Mouse (Mus musculus) forebrain, embryonic 10.5 days (tissue): ENCODE results near the gene Foxo1. TPM values are rescaled to one million over a fixed set of nuclear protein-coding genes. Genes with fewer than 3 reads are reported as not detected.

Experiments
- DNase-seq: peaks from one replicate; pipeline ENCODE4 v3.0.0-alpha.2; 2017; ENCODE audit warnings: low spot score; ENCODE audit errors: extremely low spot score
- H3K27ac ChIP-seq: fragments of 300-500 bp; sonication (generic); 2 replicates; pipeline ENCODE4 v1.5.1; 2016; ENCODE audit warnings: mild to moderate bottlenecking
- H3K27me3 ChIP-seq: fragments of 300-500 bp; sonication (generic); 2 replicates; pipeline ENCODE4 v1.6.1; 2016; ENCODE audit warnings: mild to moderate bottlenecking; ENCODE audit not compliant: poor library complexity, severe bottlenecking
- H3K36me3 ChIP-seq: fragments of 300-500 bp; sonication (generic); replicated peaks from 2 replicates; pipeline ENCODE4 v1.6.1; 2016; ENCODE audit warnings: mild to moderate bottlenecking, moderate library complexity
- H3K4me1 ChIP-seq: fragments of 300-500 bp; sonication (generic); 2 replicates; pipeline ENCODE4 v1.6.1; 2016
- H3K4me3 ChIP-seq: fragments of 300-500 bp; sonication (generic); 2 replicates; pipeline ENCODE4 v1.5.1; 2016; ENCODE audit warnings: mild to moderate bottlenecking, moderate library complexity
- H3K9me3 ChIP-seq: fragments of 300-500 bp; sonication (generic); 2 replicates; pipeline ENCODE4 v1.6.1; 2016; ENCODE audit warnings: mild to moderate bottlenecking, moderate library complexity
- WGBS: fragments of 180-500 bp; shearing (Covaris S2); methylation state at CpG from one replicate; pipeline ENCODE4 v1.1.7; 2016; 5-methylcytosine and 5-hydroxymethylcytosine counted together
- polyA plus RNA-seq: library from polyadenylated mRNA; unstranded; fragments of >200 nt; fragmentation: Nextera tagmentation; extraction: Ambion mirVana; gene quantifications from 2 replicates; pipeline ENCODE4 v1.2.1, GENCODE M21; 2016

Gene Foxo1
- polyA plus RNA-seq, 1 experiment from 2014 or later = 2.3 TPM

DNA sequence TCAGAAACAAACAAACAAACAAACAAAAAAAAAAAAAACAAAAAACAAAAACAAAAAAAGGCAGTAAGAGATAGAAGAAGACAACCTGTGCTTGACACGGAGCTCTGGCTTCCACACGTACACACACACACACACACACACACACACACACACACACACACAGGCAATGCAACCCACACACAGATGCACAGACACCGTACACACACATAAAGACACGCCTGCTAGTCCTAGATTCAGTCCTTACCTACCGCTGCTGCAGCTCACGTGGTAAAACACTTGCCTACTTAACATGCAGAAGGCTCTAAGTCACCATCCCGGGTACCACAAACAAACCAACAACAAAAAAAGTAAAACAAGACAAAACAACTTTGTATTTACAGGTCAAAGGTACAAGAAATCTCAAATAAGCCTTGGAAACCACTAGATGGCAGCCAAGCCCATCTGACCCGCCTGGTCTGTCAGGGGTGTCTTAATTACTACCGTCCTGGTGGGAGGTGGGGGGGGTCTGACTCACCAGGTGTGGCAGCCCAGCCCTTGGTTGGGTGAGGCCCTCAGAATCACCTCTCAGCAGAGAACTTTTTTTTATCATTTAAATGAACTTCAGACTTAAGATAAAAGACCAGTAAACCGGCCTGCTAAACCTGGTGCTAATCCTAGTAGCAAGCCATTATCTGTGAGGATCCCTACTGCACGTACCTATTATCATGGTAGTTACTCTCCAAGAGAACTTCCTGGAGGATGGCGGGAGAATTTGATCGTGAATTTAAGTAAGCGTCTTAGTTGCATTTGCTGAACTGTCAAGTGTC lies 14.3 kb upstream of the Foxo1 start:
- DNase-seq = no peak
- Histone ChIP-seq H3K27me3 (peaks cover 11% of the 10 kb centered on the region), H3K4me3 (no peak overlapping the region), H3K36me3 (no peaks in the 10 kb centered on the region), H3K9me3 (no peaks in the 10 kb centered on the region), H3K4me1 (peaks cover 7% of the 10 kb centered on the region), H3K27ac (no peak overlapping the region)
- 19% methylated on average over 14 of the region's 14 CpGs for WGBS

DNA sequence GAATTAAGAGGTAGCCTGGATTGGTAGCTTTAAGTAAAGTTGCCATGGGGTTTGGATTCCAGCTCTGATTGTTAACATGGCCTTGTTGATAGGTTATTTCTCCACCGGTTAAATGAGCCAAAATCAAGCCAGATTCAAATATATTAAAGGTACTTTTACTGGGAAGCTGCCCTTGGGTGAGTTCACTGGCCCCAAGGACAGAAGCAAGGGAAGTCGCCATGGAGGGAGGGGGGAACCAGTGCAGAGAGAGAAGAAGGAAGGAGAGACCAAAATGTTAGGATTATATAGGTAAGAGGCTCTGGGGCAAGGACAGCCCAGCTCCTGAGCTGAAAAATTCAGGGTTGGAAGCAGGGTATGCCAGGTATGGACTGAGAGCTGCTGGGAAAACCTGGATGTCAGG lies 13.6 kb upstream of the Foxo1 start:
- no peak overlapping the region for H3K27ac ChIP-seq
- no peak overlapping the region for H3K4me3 ChIP-seq
- H3K9me3 ChIP-seq = no peaks in the 10 kb centered on the region
- peaks cover 7% of the 10 kb centered on the region for H3K4me1 ChIP-seq
- DNase-seq = no peak
- 4% methylated on average over 2 of the region's 2 CpGs for WGBS
- H3K36me3 ChIP-seq = no peaks in the 10 kb centered on the region
- peaks cover 17% of the 10 kb centered on the region for H3K27me3 ChIP-seq

DNA sequence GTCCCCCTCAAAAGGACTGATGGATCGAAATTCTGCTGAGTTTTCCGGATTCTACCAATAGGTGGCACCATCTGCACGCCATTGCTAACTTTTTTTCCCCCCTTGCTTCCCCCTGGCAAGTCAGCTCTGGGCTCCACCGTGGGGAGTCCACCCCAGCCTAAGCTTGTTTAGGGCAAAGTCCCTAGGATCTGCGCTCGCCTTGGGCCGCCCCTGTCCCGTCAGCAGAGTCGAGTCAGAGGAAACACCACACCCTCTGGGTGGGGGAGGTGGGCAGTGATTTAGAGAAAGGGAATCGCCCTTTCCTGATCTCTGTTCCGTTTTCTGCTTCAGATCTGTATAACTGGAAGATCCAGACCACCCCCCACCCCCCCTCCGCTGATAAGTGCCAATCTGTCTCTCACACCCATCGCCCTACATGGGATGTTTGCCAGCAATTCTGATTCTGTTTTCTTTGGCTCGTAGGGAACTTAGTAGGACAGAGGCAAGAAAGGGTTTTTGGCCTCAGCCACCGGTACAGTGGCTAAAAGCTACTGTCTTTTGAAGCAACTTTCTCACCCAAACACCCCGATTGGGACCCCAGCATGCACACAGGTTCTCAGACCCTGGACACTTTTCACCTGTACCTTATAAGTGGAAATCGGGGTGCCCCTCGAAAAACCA lies 10.2 kb upstream of the Foxo1 start:
- Histone ChIP-seq H3K9me3 (no peaks in the 10 kb centered on the region), H3K27me3 (peaks cover 38% of the 10 kb centered on the region), H3K4me1 (peaks cover 7% of the 10 kb centered on the region), H3K36me3 (no peaks in the 10 kb centered on the region), H3K27ac (0 out of 2 replicates have a peak overlapping the region, but pooled peaks have one; percentile 59), H3K4me3 (peak overlapping the region; percentile 46)
- 16% methylated on average over 18 of the region's 18 CpGs for WGBS
- DNase-seq = peak; percentile 52

DNA sequence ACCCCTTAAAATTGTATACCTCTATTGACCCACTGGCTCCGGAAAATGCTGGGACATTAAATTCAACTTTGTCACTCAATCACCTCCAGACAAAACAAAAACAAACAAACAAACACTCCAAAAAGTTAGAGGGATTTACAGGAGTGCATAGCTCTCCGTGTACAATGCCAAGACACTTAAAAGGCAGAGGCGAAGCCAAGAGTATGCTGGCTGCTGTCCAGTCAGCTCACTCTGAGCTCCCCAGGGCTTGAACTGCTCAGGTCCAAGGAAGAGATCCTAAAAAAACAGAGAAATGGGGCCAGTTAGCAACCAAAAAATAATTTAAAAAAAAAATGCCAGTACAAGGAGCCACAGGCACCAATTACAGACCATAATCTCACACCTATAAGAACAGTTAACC lies 9.6 kb upstream of the Foxo1 start:
- H3K27me3 ChIP-seq = peaks cover 38% of the 10 kb centered on the region
- H3K27ac ChIP-seq = no peak overlapping the region
- no peak for DNase-seq
- no peak overlapping the region for H3K4me3 ChIP-seq
- no peaks in the 10 kb centered on the region for H3K9me3 ChIP-seq
- H3K4me1 ChIP-seq = peaks cover 7% of the 10 kb centered on the region
- H3K36me3 ChIP-seq = no peaks in the 10 kb centered on the region
- WGBS = 56% methylated on average over 3 of the region's 3 CpGs

DNA sequence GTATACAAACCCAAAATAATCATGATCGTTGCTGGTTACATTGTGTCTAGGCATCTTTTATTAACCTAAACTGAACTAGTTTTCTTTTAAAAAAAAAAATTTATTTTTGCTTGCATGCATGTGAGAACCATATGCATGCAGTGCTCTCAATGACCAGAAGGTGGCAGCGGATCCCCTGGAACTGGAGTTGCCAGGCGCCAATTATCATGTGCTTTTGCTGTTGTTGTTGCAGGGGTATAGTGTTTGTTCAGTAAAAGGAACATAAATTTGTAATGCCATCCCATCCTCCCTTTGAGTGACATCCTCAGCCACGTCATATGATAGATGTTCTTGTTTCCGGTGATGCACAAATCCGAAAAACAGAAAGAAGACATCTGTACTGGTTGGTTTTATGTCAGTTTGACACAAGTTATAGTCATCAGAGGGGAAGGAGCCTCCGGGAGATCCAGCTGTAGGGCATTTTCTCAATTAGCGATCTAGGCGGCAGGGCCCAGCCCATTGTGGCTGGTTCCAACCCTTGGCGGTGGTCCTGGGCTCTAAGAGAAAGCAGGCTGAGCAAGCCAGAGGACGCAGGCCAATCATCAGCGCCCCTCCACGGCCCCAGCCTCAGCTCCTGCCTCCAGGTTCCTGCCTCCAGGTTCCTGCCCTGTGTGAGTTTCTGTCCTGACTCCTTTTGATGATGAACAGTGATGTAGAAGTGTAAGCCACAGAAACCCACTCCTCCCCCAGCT lies 5.5 kb upstream of the Foxo1 start:
- Histone ChIP-seq H3K4me3 (no peak overlapping the region), H3K27me3 (peaks cover 71% of the 10 kb centered on the region), H3K4me1 (peaks cover 19% of the 10 kb centered on the region), H3K36me3 (no peaks in the 10 kb centered on the region), H3K9me3 (no peaks in the 10 kb centered on the region), H3K27ac (no peak overlapping the region)
- 48% methylated on average over 13 of the region's 13 CpGs for WGBS
- DNase-seq = peak; percentile 72

DNA sequence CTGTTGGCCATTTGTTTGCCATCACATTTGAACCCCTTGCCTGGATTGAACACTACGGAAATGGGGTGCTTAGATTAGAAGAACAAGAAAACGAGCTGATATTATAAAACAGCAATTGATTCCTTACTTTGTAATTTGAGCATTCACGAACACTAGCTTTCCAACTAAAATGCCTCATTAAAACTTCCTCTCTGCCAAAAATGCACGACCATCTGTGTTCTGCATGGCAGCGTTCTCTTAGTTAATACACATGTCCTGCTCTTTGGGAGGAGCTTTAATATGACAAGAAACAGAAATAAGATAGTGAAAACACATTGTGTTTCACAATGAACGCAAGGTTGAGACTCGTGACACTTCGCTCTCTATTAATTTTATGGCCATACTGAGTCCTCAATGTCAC lies 3.8 kb upstream of the Foxo1 start:
- WGBS = 91% methylated on average over 8 of the region's 8 CpGs
- H3K36me3 ChIP-seq = no peaks in the 10 kb centered on the region

DNA sequence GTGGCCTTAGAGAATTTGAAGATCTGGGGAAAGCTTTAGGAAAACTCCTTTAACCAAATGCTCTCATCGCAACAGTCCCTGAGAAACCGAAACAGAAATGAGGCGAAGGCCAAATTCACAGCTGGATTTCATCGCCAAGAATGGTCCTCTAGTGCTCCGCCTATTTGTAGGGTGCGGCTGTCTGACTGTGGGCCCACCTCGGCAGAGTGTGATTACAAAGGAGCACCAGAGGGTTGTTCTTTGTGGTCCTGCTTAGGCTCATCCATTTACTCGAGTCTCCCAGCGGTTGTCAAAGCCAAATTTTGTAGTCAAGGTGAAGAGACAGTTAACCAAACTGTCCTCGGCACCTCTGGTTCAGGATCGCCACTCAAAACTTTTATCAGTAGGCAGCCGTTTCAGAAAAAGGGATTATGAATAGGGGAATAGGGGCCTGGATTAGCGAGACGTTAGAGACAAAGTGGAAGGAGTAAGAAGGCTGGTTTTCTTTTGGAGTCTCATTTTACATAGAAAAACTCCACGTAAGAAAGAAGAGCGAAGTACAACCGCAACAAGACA lies 1.5 kb upstream of the Foxo1 start:
- H3K4me1 ChIP-seq = peaks cover 38% of the 10 kb centered on the region
- WGBS = 11% methylated on average over 17 of the region's 17 CpGs
- H3K9me3 ChIP-seq = no peaks in the 10 kb centered on the region
- H3K4me3 ChIP-seq = peak overlapping the region; percentile 82
- H3K27ac ChIP-seq = no peak overlapping the region
- DNase-seq = peak; percentile 24
- peaks cover 69% of the 10 kb centered on the region for H3K27me3 ChIP-seq
- H3K36me3 ChIP-seq = no peaks in the 10 kb centered on the region

More for the DNA sequence above, 3.8 kb upstream of the Foxo1 start:
- no peak for DNase-seq
- no peak overlapping the region for H3K27ac ChIP-seq
- no peak overlapping the region for H3K4me3 ChIP-seq
- peaks cover 24% of the 10 kb centered on the region for H3K4me1 ChIP-seq
- H3K27me3 ChIP-seq = peaks cover 67% of the 10 kb centered on the region
- H3K9me3 ChIP-seq = no peaks in the 10 kb centered on the region

DNA sequence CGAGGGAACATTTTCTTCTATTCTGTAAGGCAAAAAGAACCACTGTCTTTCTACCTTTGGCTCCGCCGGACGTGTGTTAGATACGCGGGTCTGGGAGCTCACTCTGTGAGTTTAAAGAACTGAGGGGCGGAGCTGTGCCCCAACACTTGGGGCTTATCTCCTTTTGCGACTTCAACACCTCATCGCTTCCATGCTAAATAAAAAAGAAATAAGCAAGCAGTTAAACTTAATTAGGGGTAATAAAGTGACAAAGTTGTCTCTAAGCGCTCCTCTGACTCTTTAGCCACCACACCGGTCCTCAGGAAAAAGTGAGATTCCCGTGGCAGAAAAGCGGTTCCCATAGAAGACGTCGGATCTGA lies 864 bp upstream of the Foxo1 start:
- Histone ChIP-seq H3K4me3 (peak overlapping the region; percentile 82), H3K9me3 (no peaks in the 10 kb centered on the region), H3K27ac (peak overlapping the region; percentile 88), H3K36me3 (no peaks in the 10 kb centered on the region), H3K27me3 (peaks cover 71% of the 10 kb centered on the region), H3K4me1 (peaks cover 38% of the 10 kb centered on the region)
- WGBS = 1% methylated on average over 15 of the region's 15 CpGs
- no peak for DNase-seq

DNA sequence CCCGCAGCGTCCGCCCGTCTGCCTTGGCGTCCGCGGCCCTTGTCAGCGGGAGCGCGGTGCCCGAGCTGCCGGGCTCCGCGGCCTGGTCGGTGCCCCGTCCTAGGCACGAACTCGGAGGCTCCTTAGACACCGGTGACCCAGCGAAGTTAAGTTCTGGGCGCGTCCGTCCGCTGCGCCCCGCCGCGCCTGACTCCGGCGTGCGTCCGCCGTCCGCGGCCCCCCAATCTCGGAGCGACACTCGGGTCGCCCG lies 276 bp downstream of the Foxo1 start:
- peak overlapping the region; percentile 88 for H3K27ac ChIP-seq
- no peaks in the 10 kb centered on the region for H3K9me3 ChIP-seq
- DNase-seq = no peak
- no peaks in the 10 kb centered on the region for H3K36me3 ChIP-seq
- 0% methylated on average over 40 of the region's 40 CpGs for WGBS
- peak overlapping the region; percentile 82 for H3K4me3 ChIP-seq
- peaks cover 38% of the 10 kb centered on the region for H3K4me1 ChIP-seq
- H3K27me3 ChIP-seq = peaks cover 71% of the 10 kb centered on the region

DNA sequence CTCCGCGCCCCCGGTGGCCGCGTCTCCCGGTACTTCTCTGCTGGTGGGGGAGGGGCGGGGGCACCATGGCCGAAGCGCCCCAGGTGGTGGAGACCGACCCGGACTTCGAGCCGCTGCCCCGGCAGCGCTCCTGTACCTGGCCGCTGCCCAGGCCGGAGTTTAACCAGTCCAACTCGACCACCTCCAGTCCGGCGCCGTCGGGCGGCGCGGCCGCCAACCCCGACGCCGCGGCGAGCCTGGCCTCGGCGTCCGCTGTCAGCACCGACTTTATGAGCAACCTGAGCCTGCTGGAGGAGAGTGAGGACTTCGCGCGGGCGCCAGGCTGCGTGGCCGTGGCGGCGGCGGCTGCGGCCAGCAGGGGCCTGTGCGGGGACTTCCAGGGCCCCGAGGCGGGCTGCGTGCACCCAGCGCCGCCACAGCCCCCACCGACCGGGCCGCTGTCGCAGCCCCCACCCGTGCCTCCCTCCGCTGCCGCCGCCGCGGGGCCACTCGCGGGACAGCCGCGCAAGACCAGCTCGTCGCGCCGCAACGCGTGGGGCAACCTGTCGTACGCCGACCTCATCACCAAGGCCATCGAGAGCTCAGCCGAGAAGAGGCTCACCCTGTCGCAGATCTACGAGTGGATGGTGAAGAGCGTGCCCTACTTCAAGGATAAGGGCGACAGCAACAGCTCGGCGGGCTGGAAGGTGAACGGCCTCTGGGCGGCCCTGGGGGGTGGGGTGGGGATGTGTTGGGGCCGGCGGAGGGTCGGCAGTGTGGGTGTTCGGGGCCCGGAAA lies 789 bp downstream of the Foxo1 start:
- H3K4me1 ChIP-seq = peaks cover 38% of the 10 kb centered on the region
- peak overlapping the region; percentile 82 for H3K4me3 ChIP-seq
- no peaks in the 10 kb centered on the region for H3K36me3 ChIP-seq
- H3K27me3 ChIP-seq = peaks cover 71% of the 10 kb centered on the region
- H3K27ac ChIP-seq = peak overlapping the region; percentile 88
- H3K9me3 ChIP-seq = no peaks in the 10 kb centered on the region
- DNase-seq = peak; percentile 51
- under 1% methylated on average over 89 of the region's 89 CpGs for WGBS

DNA sequence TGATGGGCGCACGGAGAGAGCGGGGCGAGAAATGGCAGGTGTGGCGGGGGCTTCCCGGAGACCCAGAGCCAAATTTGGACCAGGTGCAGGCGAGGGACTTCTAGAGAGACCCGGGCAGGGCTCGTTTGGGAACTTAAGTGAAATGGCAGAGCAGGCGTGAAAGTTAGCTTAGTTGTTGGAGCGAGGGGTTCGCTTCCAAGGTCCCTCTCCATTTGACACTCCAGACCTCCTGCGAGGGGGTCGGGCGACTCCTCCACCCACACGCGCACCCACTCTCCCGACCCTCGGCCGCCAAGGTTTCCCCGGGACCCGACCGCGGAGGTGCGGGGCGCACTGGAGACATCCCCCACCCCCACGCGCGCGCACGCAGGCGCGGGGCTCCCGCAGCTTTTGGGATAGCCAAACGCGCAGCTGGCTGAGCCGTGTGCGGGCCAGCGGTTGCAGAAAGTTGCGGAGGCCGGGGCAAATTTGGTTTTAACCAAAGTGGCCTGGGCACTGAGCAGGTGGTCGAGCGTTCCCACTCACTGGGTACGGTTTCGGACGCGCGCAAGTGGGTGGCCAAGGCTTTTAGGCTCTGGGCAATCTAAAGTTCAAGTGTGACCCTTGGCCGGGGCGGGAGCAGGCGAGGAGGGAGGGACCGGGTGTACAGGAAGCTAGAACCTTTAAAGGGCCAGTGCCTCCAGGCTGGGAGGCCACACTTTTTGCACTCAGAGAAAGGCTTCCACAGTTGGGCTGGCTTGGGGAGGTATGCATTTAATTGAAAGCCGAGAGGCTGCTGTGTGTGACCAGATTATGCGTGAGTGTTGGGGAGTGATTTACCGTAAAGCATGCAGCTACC lies 1.6 kb downstream of the Foxo1 start:
- DNase-seq = peak; percentile 72
- peak overlapping the region; percentile 88 for H3K27ac ChIP-seq
- peak overlapping the region; percentile 82 for H3K4me3 ChIP-seq
- WGBS = under 1% methylated on average over 55 of the region's 55 CpGs
- H3K27me3 ChIP-seq = peaks cover 66% of the 10 kb centered on the region
- H3K36me3 ChIP-seq = no peaks in the 10 kb centered on the region
- H3K4me1 ChIP-seq = peaks cover 38% of the 10 kb centered on the region
- H3K9me3 ChIP-seq = no peaks in the 10 kb centered on the region

DNA sequence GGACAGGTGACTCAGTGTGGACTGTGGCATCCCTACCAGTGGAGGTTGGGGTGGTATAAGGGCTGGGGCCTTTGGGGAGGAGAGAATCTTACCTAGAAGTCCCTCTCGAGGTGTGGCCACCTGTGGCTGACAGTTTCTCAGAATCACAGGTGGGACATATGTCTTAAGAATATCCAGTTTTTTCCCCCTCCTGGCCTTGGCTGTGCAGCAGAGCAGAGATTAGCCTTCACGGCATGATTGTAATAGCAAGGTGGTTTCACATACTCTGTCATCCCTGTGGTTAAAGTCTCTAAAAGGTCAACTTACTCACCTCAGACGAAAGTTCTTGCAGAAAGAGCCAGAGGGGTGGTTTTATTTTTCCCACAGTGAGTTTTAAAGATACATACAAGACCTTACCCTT lies 2.4 kb downstream of the Foxo1 start:
- peaks cover 58% of the 10 kb centered on the region for H3K27me3 ChIP-seq
- no peaks in the 10 kb centered on the region for H3K9me3 ChIP-seq
- H3K4me1 ChIP-seq = peaks cover 38% of the 10 kb centered on the region
- no peaks in the 10 kb centered on the region for H3K36me3 ChIP-seq
- WGBS = 21% methylated on average over 3 of the region's 3 CpGs
- H3K4me3 ChIP-seq = peak overlapping the region; percentile 82
- no peak for DNase-seq
- no peak overlapping the region for H3K27ac ChIP-seq
